Mouse (Mus musculus) liver, embryonic 13.5 days (tissue): ENCODE data around the gene Raver2. TPM values are rescaled to one million over a fixed set of nuclear protein-coding genes. Genes with fewer than 3 reads are reported as not detected.
A peak's percentile ranks its signal among the peaks of the same experiment; 100 is the strongest.

Experiments used
- ATAC-seq: fragments of 200-750 bp; cut with Nextera tagmentation; 2 replicates; pipeline ENCODE4 v1.8.0; 2017; ENCODE audit warnings: low read depth, mild to moderate bottlenecking, moderate number of reproducible peaks, moderate library complexity
- DNase-seq: peaks from one replicate; pipeline ENCODE4 v3.0.0; 2022
- H3K27ac ChIP-seq: fragments of 300-500 bp; sonication (generic); 2 replicates; pipeline ENCODE4 v1.5.1; 2015; ENCODE audit warnings: moderate library complexity, mild to moderate bottlenecking, inconsistent platforms
- H3K27me3 ChIP-seq: fragments of 300-500 bp; sonication (generic); 2 replicates; pipeline ENCODE4 v1.6.1; 2015; ENCODE audit warnings: mild to moderate bottlenecking, inconsistent platforms
- H3K36me3 ChIP-seq: fragments of 300-500 bp; sonication (generic); 2 replicates; pipeline ENCODE4 v1.6.1; 2015; ENCODE audit warnings: mild to moderate bottlenecking, inconsistent platforms
- H3K4me1 ChIP-seq: fragments of 300-500 bp; sonication (generic); replicated peaks from 2 replicates; pipeline ENCODE4 v1.6.1; 2015; ENCODE audit warnings: inconsistent platforms
- H3K4me2 ChIP-seq: fragments of 300-500 bp; sonication (generic); 2 replicates; pipeline ENCODE4 v1.6.1; 2015; ENCODE audit warnings: inconsistent platforms, mild to moderate bottlenecking, moderate library complexity
- H3K4me3 ChIP-seq: fragments of 300-500 bp; sonication (generic); replicated peaks from 2 replicates; pipeline ENCODE4 v1.5.1; 2015; ENCODE audit warnings: mild to moderate bottlenecking, inconsistent platforms
- H3K9ac ChIP-seq: fragments of 300-500 bp; sonication (generic); 2 replicates; pipeline ENCODE4 v1.6.1; 2015; ENCODE audit warnings: mild to moderate bottlenecking, inconsistent platforms
- H3K9me3 ChIP-seq: fragments of 300-500 bp; sonication (generic); replicated peaks from 2 replicates; pipeline ENCODE4 v1.6.1; 2016; ENCODE audit warnings: inconsistent platforms
- WGBS: fragments of 180-500 bp; shearing (Covaris S2); methylation state at CpG from one replicate; pipeline ENCODE4 v1.1.7; 2015; ENCODE audit not compliant: insufficient replicate concordance; 5-methylcytosine and 5-hydroxymethylcytosine counted together
- polyA plus RNA-seq: library from polyadenylated mRNA; unstranded; fragments of >200 nt; fragmentation: Nextera tagmentation; extraction: Ambion mirVana; gene quantifications from 2 replicates; pipeline ENCODE4 v1.2.1, GENCODE M21; 2015

Gene Raver2
- polyA plus RNA-seq, 1 experiment from 2014 or later: 0.44 TPM

DNA sequence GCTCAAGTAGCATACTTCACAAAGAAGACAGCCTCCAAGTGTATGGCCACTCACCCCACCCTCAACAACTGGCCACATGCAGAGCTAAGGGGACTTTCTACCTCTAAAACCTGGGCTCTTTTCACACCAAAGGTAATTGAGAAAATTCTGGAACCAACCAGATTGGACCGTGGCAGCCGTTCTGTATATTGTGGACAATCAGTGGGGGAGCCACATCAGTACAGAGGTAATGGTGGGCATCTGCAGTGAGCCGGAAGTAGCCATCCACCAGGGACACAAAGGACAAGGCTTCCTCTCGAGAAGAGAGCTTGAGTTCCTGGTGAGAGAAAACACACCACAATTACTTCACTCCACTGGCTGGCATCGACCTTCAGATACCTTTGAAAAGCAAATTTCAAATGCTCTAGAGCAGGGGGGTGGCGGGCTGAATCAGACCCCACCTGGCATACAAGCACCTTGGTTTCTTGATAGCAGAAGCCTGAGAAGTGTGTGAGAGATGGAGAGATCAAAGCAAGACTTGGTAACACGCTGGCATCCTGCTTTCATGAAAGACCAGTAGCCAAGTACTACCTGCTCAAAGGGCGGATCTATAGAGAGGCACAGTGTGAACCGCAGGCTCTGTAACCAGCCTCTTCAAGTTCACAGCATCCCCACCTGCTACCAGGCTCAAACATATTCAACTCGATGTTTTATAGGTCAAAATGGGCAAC lies 106.3 kb downstream of the Raver2 start:
- H3K9ac ChIP-seq: no peak overlapping the region
- no peak overlapping the region for H3K27ac ChIP-seq
- ATAC-seq (no peak), DNase-seq (no peak)
- H3K4me3 ChIP-seq: no peak overlapping the region
- H3K4me2 ChIP-seq: no peak overlapping the region
- WGBS: 80% methylated on average over 10 of the region's 10 CpGs
- no peaks in the 10 kb centered on the region for H3K27me3 ChIP-seq
- peaks cover 20% of the 10 kb centered on the region for H3K4me1 ChIP-seq
- no peaks in the 10 kb centered on the region for H3K9me3 ChIP-seq
- peaks cover 76% of the 10 kb centered on the region for H3K36me3 ChIP-seq

DNA sequence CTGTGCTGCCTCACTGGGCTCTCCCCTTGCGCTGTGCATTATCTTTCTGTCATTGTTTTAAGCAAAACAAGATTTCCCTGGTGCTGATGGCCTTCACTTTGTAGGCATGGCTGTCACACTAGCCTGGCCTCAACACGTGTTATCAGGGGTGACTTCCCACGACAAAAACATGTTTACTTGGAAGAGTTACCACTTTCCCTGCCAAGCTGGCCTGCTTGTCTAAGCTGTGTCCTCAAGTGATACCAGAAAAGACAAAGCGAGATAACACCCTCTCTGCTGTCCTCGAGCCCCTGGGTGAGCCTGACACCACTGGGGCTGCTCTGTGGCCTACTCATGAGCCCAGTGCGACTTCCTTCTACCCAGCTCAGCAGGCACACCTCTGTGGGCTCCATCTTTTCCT lies 107.3 kb downstream of the Raver2 start:
- Histone ChIP-seq H3K27ac (peak overlapping the region; percentile 65), H3K36me3 (peaks cover 72% of the 10 kb centered on the region), H3K9me3 (no peaks in the 10 kb centered on the region), H3K9ac (peak overlapping the region; percentile 31), H3K27me3 (no peaks in the 10 kb centered on the region), H3K4me3 (no peak overlapping the region), H3K4me1 (peaks cover 30% of the 10 kb centered on the region), H3K4me2 (no peak overlapping the region)
- DNase-seq (peak; percentile 38), ATAC-seq (peak; percentile 91)
- 20% methylated on average over 6 of the region's 6 CpGs for WGBS

DNA sequence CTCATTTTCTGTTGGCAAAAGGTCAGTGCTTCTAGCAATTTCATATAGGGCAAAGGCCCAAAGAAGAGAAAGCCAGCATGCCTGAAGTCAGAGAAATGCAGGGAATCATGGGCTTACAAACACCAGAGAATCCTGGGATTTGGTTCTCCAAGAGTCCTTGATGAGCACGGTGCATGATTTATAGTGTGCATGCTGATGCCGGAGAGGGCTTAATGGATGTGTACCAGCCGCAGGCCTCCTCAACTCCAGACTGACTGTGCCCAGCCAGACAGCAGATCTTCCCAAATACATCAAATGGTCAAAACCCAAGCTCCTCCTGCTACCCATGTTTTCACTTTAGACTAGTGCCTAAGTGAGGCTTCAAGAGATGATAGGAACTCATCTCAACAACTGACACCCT lies 109.0 kb downstream of the Raver2 start:
- H3K4me1 ChIP-seq: peaks cover 32% of the 10 kb centered on the region
- H3K4me2 ChIP-seq: no peak overlapping the region
- no peak for DNase-seq
- H3K36me3 ChIP-seq: peaks cover 76% of the 10 kb centered on the region
- ATAC-seq: no peak
- H3K4me3 ChIP-seq: no peak overlapping the region
- H3K27me3 ChIP-seq: no peaks in the 10 kb centered on the region
- H3K27ac ChIP-seq: no peak overlapping the region
- no peak overlapping the region for H3K9ac ChIP-seq
- H3K9me3 ChIP-seq: no peaks in the 10 kb centered on the region
- WGBS: 87% methylated on average over 3 of the region's 3 CpGs

DNA sequence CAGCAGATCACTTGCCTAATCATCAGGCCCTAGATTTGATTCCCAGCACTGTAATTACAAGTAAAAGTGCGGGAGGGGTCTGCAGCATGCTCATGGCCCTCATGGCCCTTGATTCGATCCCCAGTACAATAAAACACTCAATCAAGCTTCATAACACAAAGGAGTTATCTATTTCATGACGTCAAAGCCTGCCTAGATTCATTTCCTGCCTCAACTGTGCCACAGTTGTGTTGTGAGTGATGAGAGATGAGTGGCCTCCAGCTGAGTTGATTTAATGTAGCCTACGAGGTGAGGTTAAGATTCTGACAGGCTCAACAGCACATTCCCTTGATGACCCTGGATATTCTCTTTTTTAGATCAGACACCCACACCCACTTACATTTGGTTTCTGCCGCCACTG lies 110.3 kb downstream of the Raver2 start:
- Histone ChIP-seq H3K27ac (no peak overlapping the region), H3K4me1 (peaks cover 37% of the 10 kb centered on the region), H3K4me2 (no peak overlapping the region), H3K36me3 (peaks cover 74% of the 10 kb centered on the region), H3K9me3 (no peaks in the 10 kb centered on the region), H3K4me3 (no peak overlapping the region), H3K27me3 (no peaks in the 10 kb centered on the region), H3K9ac (no peak overlapping the region)
- no peak for ATAC-seq
- 70% methylated on average over 5 of the region's 5 CpGs for WGBS
- no peak for DNase-seq

DNA sequence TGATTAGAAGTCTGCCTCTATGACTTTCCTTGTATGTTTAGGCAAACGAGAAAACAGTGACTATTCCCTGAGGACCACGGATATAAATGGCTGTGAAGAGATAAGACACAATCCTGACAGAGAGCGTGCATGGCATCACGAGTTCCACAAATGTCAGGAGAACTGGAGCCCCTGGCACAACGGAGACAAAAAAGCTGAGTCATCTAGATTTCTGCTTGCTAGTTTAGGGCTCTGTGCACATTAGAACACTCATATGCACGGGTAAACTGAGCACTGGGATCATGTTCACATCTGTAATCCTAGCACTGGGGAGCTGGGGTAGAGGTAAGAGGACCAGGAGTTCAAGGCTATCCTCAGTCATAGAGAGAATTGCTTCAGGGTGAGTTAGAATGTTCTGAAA lies 111.1 kb downstream of the Raver2 start:
- H3K4me3 ChIP-seq: no peak overlapping the region
- no peaks in the 10 kb centered on the region for H3K27me3 ChIP-seq
- peak overlapping the region; percentile 19; the same call in 1 of the 2 replicates for H3K27ac ChIP-seq
- WGBS: 35% methylated on average over 6 of the region's 6 CpGs
- H3K36me3 ChIP-seq: peaks cover 74% of the 10 kb centered on the region
- 0 out of 2 replicates have a peak, but pooled peaks have one; percentile 27 for ATAC-seq
- H3K4me2 ChIP-seq: no peak overlapping the region
- no peaks in the 10 kb centered on the region for H3K9me3 ChIP-seq
- DNase-seq: no peak
- peaks cover 37% of the 10 kb centered on the region for H3K4me1 ChIP-seq
- no peak overlapping the region for H3K9ac ChIP-seq

DNA sequence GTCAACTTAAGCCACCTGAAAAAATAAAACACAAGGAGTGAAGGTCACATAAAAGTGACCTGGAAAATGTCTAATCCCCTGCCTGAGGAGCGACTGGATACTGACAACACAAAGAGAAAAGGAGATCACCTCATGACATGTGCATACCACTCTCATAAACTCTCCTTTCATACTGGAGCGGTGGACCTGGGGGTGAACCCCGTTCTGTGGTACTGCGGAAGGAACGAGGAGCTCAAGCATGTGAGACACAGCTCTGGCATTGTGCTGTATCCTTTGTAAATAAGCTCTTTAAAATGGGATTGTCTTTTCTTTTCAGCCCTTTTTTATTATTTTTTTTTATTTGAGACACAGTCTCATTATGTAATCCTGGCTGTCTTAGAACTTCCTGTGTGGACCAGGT lies 111.9 kb downstream of the Raver2 start:
- no peak overlapping the region for H3K27ac ChIP-seq
- WGBS: 85% methylated on average over 5 of the region's 5 CpGs
- no peaks in the 10 kb centered on the region for H3K9me3 ChIP-seq
- H3K4me3 ChIP-seq: no peak overlapping the region
- no peaks in the 10 kb centered on the region for H3K27me3 ChIP-seq
- no peak for ATAC-seq
- H3K4me1 ChIP-seq: peaks cover 41% of the 10 kb centered on the region
- peaks cover 70% of the 10 kb centered on the region for H3K36me3 ChIP-seq
- no peak for DNase-seq
- no peak overlapping the region for H3K4me2 ChIP-seq
- no peak overlapping the region for H3K9ac ChIP-seq

DNA sequence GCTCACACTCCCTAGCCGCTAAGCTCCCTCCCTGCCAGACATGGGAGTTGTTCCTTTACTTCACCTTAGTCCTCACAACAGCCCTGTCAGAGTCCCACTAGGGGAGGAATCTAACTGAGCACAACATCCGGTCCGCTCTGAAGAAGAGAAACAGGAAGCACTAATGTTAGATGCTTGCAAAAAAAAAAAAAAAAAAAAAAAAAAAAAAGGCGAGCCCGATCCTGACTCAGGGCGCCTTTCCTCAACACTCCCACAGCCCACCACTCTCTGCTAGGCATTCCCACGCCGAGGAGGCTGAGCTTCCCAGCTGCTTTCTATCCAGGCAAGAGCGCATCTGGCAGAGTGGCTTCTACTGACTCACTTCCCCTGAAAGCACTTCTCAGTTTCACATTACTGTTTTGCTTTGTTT lies 113.8 kb downstream of the Raver2 start:
- no peak overlapping the region for H3K4me3 ChIP-seq
- H3K4me1 ChIP-seq: peaks cover 44% of the 10 kb centered on the region
- DNase-seq (no peak), ATAC-seq (no peak)
- no peak overlapping the region for H3K4me2 ChIP-seq
- H3K9me3 ChIP-seq: no peaks in the 10 kb centered on the region
- 36% methylated on average over 9 of the region's 9 CpGs for WGBS
- H3K27me3 ChIP-seq: no peaks in the 10 kb centered on the region
- H3K9ac ChIP-seq: no peak overlapping the region
- peak overlapping the region; percentile 47; the same call in 1 of the 2 replicates for H3K27ac ChIP-seq
- peaks cover 72% of the 10 kb centered on the region for H3K36me3 ChIP-seq

DNA sequence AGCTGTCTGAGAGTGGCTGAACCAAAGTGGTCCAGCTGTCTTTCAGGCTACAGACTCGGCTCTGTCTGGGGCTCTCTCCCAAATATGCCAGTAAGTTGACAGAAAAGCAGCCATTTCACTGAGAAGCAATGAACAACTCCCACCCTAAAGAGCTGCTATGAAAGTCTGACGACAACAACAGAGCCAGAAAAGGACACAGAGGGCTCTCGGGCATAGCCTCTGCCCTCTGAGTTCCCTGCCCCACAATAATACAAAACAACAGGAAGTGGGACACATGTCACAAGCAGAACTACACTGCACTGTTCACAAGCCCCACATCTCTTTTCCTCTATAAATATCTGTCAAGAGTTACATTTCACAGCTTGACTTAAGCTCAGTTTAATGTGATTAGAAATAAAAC lies 116.4 kb downstream of the Raver2 start:
- Histone ChIP-seq H3K36me3 (peaks cover 79% of the 10 kb centered on the region), H3K4me3 (no peak overlapping the region), H3K9me3 (no peaks in the 10 kb centered on the region), H3K9ac (no peak overlapping the region), H3K4me2 (no peak overlapping the region), H3K27ac (no peak overlapping the region; the same call in 1 of the 2 replicates), H3K4me1 (peaks cover 39% of the 10 kb centered on the region), H3K27me3 (no peaks in the 10 kb centered on the region)
- DNase-seq (no peak), ATAC-seq (no peak)
- 53% methylated on average over 3 of the region's 3 CpGs for WGBS

DNA sequence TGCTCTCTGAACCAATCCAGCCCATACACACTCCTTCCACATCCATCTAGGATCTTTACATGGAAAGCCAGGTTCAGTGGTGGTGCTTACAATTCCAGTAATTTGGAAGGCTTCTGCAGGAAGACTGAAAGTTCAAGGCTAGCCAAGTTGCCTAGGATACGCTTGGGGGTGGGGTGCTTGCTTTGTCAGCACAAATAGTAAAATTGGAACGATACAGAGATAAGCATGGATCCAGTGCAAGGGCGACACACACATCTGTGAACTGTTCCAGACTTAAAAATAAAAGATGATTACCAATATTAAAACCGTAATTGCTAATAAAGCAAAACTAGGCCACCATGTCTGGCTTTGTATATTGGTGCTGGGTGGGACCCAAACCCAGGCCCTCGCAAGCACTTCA lies 117.8 kb downstream of the Raver2 start:
- Histone ChIP-seq H3K27ac (peak overlapping the region; percentile 53), H3K36me3 (peaks cover 79% of the 10 kb centered on the region), H3K4me3 (no peak overlapping the region), H3K9me3 (no peaks in the 10 kb centered on the region), H3K9ac (no peak overlapping the region), H3K4me1 (peaks cover 37% of the 10 kb centered on the region), H3K27me3 (no peaks in the 10 kb centered on the region), H3K4me2 (no peak overlapping the region)
- DNase-seq (no peak), ATAC-seq (no peak)
- 61% methylated on average over 5 of the region's 5 CpGs for WGBS

DNA sequence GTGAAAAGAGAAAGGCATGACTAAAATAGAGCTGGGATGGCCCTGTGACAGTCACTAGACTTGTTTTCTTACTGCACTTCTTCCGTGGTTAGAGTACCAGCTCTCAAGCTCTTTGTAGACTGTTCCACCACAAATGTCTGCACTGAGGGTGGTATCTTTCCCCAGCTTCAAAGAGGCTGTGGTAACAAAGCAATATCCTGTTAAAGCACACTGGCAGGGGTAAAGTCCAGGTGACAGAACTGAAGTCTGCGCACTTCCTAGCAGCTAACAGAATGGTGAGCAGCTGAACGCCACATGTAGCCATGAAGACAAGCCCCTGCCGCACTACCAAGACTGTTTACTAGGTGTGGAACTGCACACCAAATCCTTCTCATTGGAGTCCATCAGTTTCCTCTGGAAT lies 118.6 kb downstream of the Raver2 start:
- 69% methylated on average over 4 of the region's 4 CpGs for WGBS
- Histone ChIP-seq H3K9ac (no peak overlapping the region), H3K36me3 (peaks cover 73% of the 10 kb centered on the region), H3K4me3 (no peak overlapping the region), H3K9me3 (no peaks in the 10 kb centered on the region), H3K4me1 (peaks cover 45% of the 10 kb centered on the region), H3K27ac (0 out of 2 replicates have a peak overlapping the region, but pooled peaks have one; percentile 21), H3K4me2 (no peak overlapping the region), H3K27me3 (no peaks in the 10 kb centered on the region)
- no peak for ATAC-seq
- DNase-seq: no peak

DNA sequence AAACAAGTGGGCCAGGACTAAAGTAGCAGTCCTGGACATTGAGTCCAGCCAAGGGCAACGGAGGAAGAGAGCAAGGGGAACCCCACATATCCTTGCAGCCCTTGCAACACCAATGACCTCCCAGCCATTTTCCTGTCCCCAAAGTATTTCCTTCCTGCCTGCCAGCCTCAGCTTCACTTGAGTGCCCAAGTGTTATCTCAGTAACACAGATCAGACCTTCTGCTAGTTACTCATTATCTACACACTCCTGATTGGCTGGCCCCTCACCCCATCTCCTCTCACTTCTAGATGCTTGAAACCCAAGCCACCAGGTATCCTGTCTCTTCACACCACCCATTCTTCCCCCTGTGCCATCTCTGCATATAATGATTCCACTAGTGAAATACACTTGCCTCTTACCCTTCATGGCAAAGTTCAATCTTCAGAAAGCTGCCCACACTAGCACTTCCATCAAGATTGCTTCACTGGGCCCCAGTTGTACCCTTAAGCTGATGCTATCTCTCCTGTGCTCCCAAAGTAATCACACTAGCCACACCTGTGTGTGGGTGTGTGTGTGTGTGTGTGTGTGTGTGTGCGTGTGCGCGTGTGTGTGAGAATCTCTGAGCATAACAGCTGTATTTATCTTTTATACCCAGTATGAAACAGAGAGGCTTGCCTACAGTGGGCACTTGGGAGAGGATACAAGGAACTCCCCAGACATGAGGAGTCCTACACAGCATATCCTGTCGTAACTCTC lies 123.6 kb downstream of the Raver2 start:
- DNase-seq (peak; percentile 62), ATAC-seq (peak; percentile 93)
- H3K4me1 ChIP-seq: peaks cover 56% of the 10 kb centered on the region
- no peaks in the 10 kb centered on the region for H3K9me3 ChIP-seq
- H3K27me3 ChIP-seq: no peaks in the 10 kb centered on the region
- H3K4me2 ChIP-seq: peak overlapping the region; percentile 51
- no peak overlapping the region; the same call in 1 of the 2 replicates for H3K9ac ChIP-seq
- peaks cover 34% of the 10 kb centered on the region for H3K36me3 ChIP-seq
- H3K27ac ChIP-seq: peak overlapping the region; percentile 79
- H3K4me3 ChIP-seq: 0 out of 2 replicates have a peak overlapping the region, but pooled peaks have one; percentile 2
- WGBS: 19% methylated on average over 5 of the region's 5 CpGs
